Mouse (Mus musculus): Measurements from ENCODE around the gene Olfr133. TPM values are rescaled to one million over a fixed set of nuclear protein-coding genes. Genes with fewer than 3 reads are reported as not detected.

Gene Olfr133
- polyA plus RNA-seq (2012; ENCODE audit: low replicate concordance): not detected in 2 replicates

DNA sequence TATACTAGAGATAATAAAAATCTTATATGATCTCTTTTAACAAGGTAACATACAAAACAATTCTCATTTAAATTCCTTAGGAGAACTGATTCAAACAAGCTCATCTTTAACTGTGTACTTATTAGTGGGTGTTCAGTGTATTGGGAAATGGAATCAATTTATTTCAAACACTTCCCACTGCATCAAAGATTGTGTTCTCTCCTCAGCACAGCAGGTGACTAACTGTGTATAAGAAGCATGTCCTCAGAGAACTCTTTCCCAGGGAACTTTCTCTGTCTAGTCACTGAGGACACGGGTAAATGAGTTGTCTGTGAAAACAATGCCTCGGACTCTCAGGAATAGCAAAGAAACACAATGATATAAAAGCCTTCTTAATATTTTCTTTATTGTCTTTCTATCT lies at the start of gene Olfr133:
Gene Olfr133, plus strand, starts transcription at position 301 of the 400 bp plus-strand sequence.

DNA sequence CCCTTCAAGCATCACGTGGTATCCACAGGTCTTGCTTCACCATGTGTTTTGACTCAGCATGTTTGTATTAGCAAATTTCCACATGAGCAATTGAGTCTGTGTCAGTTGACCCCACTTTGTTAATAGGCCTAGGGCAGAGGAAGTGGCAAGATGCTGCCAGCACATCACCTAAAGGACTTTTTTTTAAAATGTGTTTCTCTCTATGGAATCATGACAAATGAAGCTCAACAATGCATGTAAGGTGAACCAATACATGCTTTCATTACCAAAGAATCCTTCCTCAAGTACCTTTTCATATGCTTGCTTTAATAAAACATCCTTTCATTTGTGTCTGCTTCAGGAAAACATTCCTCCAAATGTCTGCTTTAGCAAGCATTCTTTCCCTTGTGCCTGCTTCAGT lies 10.7 kb upstream of the Olfr133 start, which contains the start of gene Olfr132:
Gene Olfr132, minus strand, starts transcription at position 101 of the 400 bp plus-strand sequence.

GRCm38 (mm10) chr17:38171088-38171487 lies 26.0 kb downstream of the Olfr133 start, which contains the start of gene Olfr134:
Gene Olfr134, plus strand, starts transcription at chr17:38171388.

Other genes with a start within 250 kb of the Olfr133 start
- not detected in 2 replicates for gene Olfr127, start 244.8 kb upstream of the Olfr133 start, polyA plus RNA-seq (2012; ENCODE audit: low replicate concordance)
- not detected in 2 replicates for gene Olfr128, start 224.7 kb upstream of the Olfr133 start, polyA plus RNA-seq (2012; ENCODE audit: low replicate concordance)
- not detected in 2 replicates for gene Olfr761, start 192.2 kb upstream of the Olfr133 start, polyA plus RNA-seq (2012; ENCODE audit: low replicate concordance)
- not detected in 2 replicates for gene Olfr129, start 85.2 kb upstream of the Olfr133 start, polyA plus RNA-seq (2012; ENCODE audit: low replicate concordance)
- not detected in 2 replicates for gene Olfr130, start 81.4 kb upstream of the Olfr133 start, polyA plus RNA-seq (2012; ENCODE audit: low replicate concordance)
- gene Olfr131, start 56.6 kb upstream of the Olfr133 start, polyA plus RNA-seq (2012; ENCODE audit: low replicate concordance): not detected in 2 replicates
- not detected in 2 replicates for gene Olfr132, start 10.8 kb upstream of the Olfr133 start, polyA plus RNA-seq (2012; ENCODE audit: low replicate concordance)
- gene Olfr134, start 26.1 kb downstream of the Olfr133 start, polyA plus RNA-seq (2012; ENCODE audit: low replicate concordance): not detected in 2 replicates
- gene Olfr135, start 59.1 kb downstream of the Olfr133 start, polyA plus RNA-seq (2012; ENCODE audit: low replicate concordance): not detected in 2 replicates
- gene Olfr138, start 115.8 kb downstream of the Olfr133 start, polyA plus RNA-seq (2012; ENCODE audit: low replicate concordance): not detected in 2 replicates
- not detected in 2 replicates for gene Olfr137, start 162.3 kb downstream of the Olfr133 start, polyA plus RNA-seq (2012; ENCODE audit: low replicate concordance)
- not detected in 2 replicates for gene Olfr136, start 184.6 kb downstream of the Olfr133 start, polyA plus RNA-seq (2012; ENCODE audit: low replicate concordance)

All from hematopoietic multipotent progenitor cell, adult 10-12 weeks (in vitro differentiated cells).